Comparison of ENCODE assay signal across 1 mouse cellular context in the genomic region with DNA sequence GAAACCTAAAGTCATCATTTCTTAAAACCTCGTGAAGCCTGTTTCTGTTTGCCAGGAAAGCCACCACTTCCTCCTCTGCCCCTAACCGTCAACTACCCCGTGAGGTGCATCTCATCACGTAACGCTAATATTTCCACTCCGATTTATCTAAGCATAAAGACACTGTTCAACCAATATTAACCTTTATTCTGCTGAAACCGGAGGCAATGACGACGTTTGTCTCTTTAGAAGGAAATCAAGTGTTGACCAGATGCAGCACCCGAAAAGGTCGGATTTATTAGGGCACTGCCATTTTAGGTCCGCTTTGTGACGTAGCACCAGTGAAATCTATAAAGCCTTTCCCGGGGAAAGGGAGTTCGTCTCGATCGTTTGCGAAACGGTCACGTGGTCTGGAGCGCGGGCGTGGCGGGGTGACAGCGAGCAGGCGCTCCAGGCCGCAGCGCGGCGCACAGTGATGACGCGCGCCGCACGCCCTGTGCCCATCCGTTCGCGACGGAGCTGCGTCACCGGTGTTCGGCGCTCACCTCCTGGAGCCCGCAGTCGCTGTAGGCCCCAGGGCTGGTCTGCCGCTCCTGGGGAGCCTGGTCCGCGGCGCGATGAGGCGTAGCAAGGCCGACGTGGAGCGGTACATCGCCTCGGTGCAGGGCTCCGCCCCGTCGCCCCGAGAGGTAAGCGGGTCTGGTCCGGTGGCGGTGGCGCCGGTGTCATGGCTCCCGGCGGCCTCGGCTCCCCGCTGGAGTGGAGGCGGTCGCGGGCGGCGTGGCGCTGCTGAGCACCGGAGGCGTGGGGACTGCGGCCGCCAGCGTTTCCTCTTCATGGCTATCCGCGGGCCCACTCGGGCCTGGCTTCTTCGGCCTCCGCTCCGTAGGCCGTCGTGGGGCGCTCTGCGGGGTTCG.
TF ChIP-seq lines count a peak whose summit lies in the region.

A gene (plus strand): TSS at position 537 of the 896 bp plus-strand sequence.

TF ChIP-seq in CH12.LX, 34 proteins besides CTCF, POLR2A, EP300 and RAD21 (continued from another document):
- TF ChIP-seq GABPA (IDR thresholded peaks at IDR 0.05; ENCODE audit: insufficient replicate concordance, low read depth, low read length): peak; percentile 97
- TF ChIP-seq E2F4 (IDR thresholded peaks at IDR 0.05; ENCODE audit: insufficient replicate concordance, low read depth, low read length): peak; percentile 89; the same call in 1 of the 2 replicates
- TF ChIP-seq NRF1 (IDR thresholded peaks at IDR 0.05; ENCODE audit: low read depth, low read length): peak; percentile 83
- peak; percentile 96; the same call in 1 of the 2 replicates for TF ChIP-seq UBTF (IDR thresholded peaks at IDR 0.05; ENCODE audit: low read depth, low read length)
- TF ChIP-seq PAX5 (IDR thresholded peaks at IDR 0.05; ENCODE audit: low read length): no peak
- TF ChIP-seq HCFC1 (IDR thresholded peaks at IDR 0.05; ENCODE audit: low read depth, low read length): peak; percentile 92
- no peak for TF ChIP-seq RCOR1 (conservative IDR thresholded peaks at IDR 0.05; ENCODE audit: low read depth, low read length)
- peak; percentile 93 for TF ChIP-seq SIN3A (IDR thresholded peaks at IDR 0.05; ENCODE audit: low read length)
- TF ChIP-seq JUN (IDR thresholded peaks at IDR 0.05; ENCODE audit: insufficient read depth, low read depth, low read length): no peak
- TF ChIP-seq USF2 (conservative IDR thresholded peaks at IDR 0.05; ENCODE audit: low read depth, low read length): peak; percentile 95
- no peak for TF ChIP-seq MAFK (IDR thresholded peaks at IDR 0.05; ENCODE audit: insufficient replicate concordance, low read length)
- TF ChIP-seq BHLHE40 (IDR thresholded peaks at IDR 0.05; ENCODE audit: low read depth, low read length): peak; percentile 81
- peak; percentile 65 for TF ChIP-seq ELF1 (IDR thresholded peaks at IDR 0.05; ENCODE audit: low read depth, low read length)
- peak; percentile 91 for TF ChIP-seq TBP (conservative IDR thresholded peaks at IDR 0.05; ENCODE audit: low read depth, low read length)
- peak; percentile 93 for TF ChIP-seq MYC (IDR thresholded peaks at IDR 0.05; ENCODE audit: low read depth, low read length)
- peak; percentile 82; the same call in 1 of the 2 replicates for TF ChIP-seq MEF2A (IDR thresholded peaks at IDR 0.05; ENCODE audit: borderline replicate concordance, low read depth, low read length)
- peak; percentile 41; the same call in 1 of the 2 replicates for TF ChIP-seq POLR2AphosphoS2 (IDR thresholded peaks at IDR 0.05; ENCODE audit: low read depth, low read length)
- TF ChIP-seq SMC3 (IDR thresholded peaks at IDR 0.05; ENCODE audit: low read depth, low read length): no peak
- TF ChIP-seq TCF12 (IDR thresholded peaks at IDR 0.05; ENCODE audit: low read depth, low read length): peak; percentile 91
- peak; percentile 69 for TF ChIP-seq ZMIZ1 (IDR thresholded peaks at IDR 0.05; ENCODE audit: low read depth, low read length)
- TF ChIP-seq MXI1 (IDR thresholded peaks at IDR 0.05; ENCODE audit: low read depth, low read length): peak; percentile 97
- 0 out of 2 replicates have a peak, but pooled peaks have one; percentile 21 for TF ChIP-seq CHD2 (IDR thresholded peaks at IDR 0.05; ENCODE audit: low read length)
